Mouse (Mus musculus) layer of hippocampus, postnatal 25 days (tissue): ENCODE measurements at regions not wholly inside any gene's neighbourhood (a gene's known extent, or its start where the extent isn't known, plus 50 kb on each side); places are given as distances from the start of the nearest gene placed in this dataset.

ENCODE experiments used
- DNase-seq, 2 experiments: peaks; one replicate each; pipeline ENCODE4 v3.0.0; 2022; ENCODE audit warnings: mixed read lengths in 2 of 2, low spot score in 1 of 2; ENCODE audit errors: extremely low spot score in 1 of 2

GRCm38 (mm10) chr4:72377520-72377919, 176.8 kb upstream of the Tle1 start:
- DNase-seq: no peak

DNA sequence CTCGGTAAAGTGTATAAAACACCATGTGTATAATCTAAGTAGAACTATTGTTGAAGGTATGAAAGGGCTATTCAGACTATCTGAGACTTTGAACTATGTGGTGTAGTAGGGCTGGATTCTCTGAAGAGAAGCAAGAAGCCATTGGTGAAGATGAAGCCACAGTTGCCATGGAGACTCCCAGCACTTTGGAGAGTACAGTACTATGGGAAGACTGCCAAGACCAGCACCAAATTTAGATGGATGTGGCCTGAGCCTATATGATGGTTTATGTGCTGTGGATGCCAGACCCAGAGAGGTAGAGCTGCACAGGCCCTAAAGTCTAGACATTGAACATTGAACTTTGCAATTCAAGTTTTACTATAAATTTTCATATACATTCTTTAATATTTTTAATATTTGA, 151.3 kb upstream of the Tle1 start:
- no peak for DNase-seq

- DNase-seq: no peak
Measured at GRCm38 (mm10) chr4:72331882-72332281, 131.2 kb upstream of the Tle1 start.

DNA sequence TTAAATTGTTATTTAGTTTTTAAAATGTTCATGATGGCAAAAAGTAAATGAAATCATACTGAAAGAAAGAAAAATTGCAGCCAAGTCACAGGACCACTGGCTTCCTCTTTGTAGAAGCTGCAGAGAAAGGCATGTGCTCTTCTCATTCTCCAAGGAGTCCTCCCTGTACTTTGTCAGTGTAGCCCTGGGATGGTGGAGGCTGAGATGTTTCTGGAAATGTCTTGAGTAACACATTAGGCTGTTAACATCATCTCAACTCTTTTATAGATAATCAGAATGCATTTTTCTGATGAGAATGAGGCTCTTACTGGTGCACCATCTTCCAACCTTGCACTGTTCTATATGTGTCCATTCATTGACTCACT, 128.3 kb upstream of the Tle1 start:
- no peak for DNase-seq

- DNase-seq: no peak
Measured at GRCm38 (mm10) chr4:72328282-72329025, 127.7 kb upstream of the Tle1 start.

DNA sequence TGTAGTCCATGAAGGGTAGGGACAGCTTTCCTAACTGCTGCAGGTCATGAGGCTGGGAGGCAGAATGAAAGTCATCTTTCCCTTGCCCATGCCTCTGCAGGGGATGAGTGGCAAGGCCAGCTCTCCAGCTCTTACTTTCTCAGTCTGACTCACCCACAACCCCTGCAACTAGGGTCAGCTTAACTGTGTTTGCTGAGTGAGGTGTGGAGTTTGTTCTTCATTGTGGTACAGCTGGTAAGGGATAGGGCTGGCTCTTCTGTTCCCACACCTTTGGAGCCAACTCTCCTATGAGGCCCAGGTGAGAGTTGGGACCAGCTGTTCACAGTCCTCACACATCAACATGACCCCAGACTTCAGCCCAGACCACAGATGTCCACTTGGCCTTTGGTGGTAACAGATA, 124.2 kb upstream of the Tle1 start:
- DNase-seq: no peak

DNA sequence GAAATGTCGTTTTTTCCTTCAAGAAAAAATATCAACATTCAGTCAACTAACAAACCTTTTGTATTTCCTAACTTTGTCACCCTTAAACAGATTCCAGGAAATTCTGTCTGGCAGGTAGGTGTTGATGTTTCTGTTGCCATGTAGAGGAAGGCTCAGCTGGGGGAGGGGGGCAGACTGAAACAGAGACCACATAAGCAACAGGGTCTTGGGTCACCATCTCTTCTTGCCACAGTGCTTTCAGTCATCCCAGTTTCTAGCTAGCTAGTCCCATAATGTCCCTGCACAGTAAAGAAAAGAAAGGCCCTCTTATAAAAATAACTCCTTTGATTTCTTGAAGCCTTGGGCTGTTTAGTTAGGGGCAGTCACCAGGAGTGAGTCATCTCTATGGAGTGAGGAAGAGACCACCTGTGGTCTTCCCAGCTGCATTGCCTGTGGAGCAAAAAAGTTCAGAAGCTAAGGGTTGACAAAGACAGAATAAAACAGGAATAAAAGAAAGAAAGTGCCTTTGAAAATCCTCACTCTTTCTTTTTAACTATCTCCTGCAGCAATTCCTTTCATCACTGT, 84.5 kb upstream of the Tle1 start:
- DNase-seq: no peak

DNA sequence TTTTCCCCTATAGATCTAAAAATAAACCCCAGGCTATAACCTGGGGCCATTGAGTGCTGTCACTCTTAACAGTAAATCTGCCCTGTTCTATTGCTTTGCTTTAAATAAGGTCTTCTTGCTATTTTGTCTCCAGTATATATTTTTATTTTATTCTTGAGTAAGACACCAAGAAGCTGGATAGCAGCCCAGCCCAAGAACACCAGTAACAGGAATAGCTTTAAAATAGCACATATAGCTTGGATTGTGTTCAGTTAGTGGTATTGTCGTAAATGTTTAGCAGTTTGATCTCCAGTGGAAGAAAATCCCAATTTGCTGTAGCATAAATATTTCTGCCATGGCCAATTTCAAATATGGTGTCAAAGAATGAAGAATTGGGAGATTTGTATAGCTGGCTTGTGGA, 49.8 kb upstream of the Tle1 start:
- DNase-seq: no peak
